Mouse (Mus musculus) midbrain, embryonic 12.5 days (tissue): ENCODE measurements at regions not wholly inside any gene's neighbourhood (a gene's known extent, or its start where the extent isn't known, plus 50 kb on each side); places are given as distances from the start of the nearest gene placed in this dataset.

Source experiments
- ATAC-seq: fragments of 200-750 bp; cut with Nextera tagmentation; 2 replicates; pipeline ENCODE4 v1.8.0; 2017; ENCODE audit warnings: low read depth, moderate TSS enrichment, moderate library complexity; ENCODE audit not compliant: low FRiP score
- H3K27ac ChIP-seq: fragments of 300-500 bp; sonication (generic); replicated peaks from 2 replicates; pipeline ENCODE4 v1.5.1; 2016; ENCODE audit warnings: mild to moderate bottlenecking
- H3K27me3 ChIP-seq: fragments of 300-500 bp; sonication (generic); 2 replicates; pipeline ENCODE4 v1.6.1; 2016; ENCODE audit warnings: mild to moderate bottlenecking
- H3K36me3 ChIP-seq: fragments of 300-500 bp; sonication (generic); 2 replicates; pipeline ENCODE4 v1.6.1; 2016
- H3K4me1 ChIP-seq: fragments of 300-500 bp; sonication (generic); 2 replicates; pipeline ENCODE4 v1.6.1; 2016
- H3K4me2 ChIP-seq: fragments of 300-500 bp; sonication (generic); replicated peaks from 2 replicates; pipeline ENCODE4 v1.6.1; 2016; ENCODE audit warnings: mild to moderate bottlenecking, moderate library complexity
- H3K4me3 ChIP-seq: fragments of 300-500 bp; sonication (generic); 2 replicates; pipeline ENCODE4 v1.5.1; 2016; ENCODE audit warnings: mild to moderate bottlenecking
- H3K9ac ChIP-seq: fragments of 300-500 bp; sonication (generic); replicated peaks from 2 replicates; pipeline ENCODE4 v1.6.1; 2016; ENCODE audit warnings: mild to moderate bottlenecking, moderate library complexity
- H3K9me3 ChIP-seq: fragments of 300-500 bp; sonication (generic); 2 replicates; pipeline ENCODE4 v1.6.1; 2016; ENCODE audit warnings: mild to moderate bottlenecking
- WGBS: fragments of 180-500 bp; shearing (Covaris S2); methylation state at CpG from one replicate; pipeline ENCODE4 v1.1.7; 2016; 5-methylcytosine and 5-hydroxymethylcytosine counted together

- Histone ChIP-seq H3K27me3 (no peaks in the 10 kb centered on the region), H3K9me3 (no peaks in the 10 kb centered on the region), H3K4me2 (no peak overlapping the region), H3K9ac (no peak overlapping the region), H3K4me3 (no peak overlapping the region), H3K27ac (no peak overlapping the region), H3K4me1 (no peaks in the 10 kb centered on the region), H3K36me3 (no peaks in the 10 kb centered on the region)
- ATAC-seq: no peak
- 79% methylated on average over 4 of the region's 4 CpGs for WGBS
These were observed 157.2 kb downstream of the P2ry1 start for GRCm38 (mm10) chr3:61159811-61160210.

- ATAC-seq: no peak
- no peaks in the 10 kb centered on the region for H3K27me3 ChIP-seq
These were observed 158.8 kb downstream of the P2ry1 start for GRCm38 (mm10) chr3:61161384-61161783.

GRCm38 (mm10) chr3:61185789-61186188 is 175.6 kb upstream of the Rap2b start:
- no peaks in the 10 kb centered on the region for H3K27me3 ChIP-seq
- H3K4me2 ChIP-seq: no peak overlapping the region
- no peak overlapping the region for H3K27ac ChIP-seq
- no peaks in the 10 kb centered on the region for H3K4me1 ChIP-seq
- 25% methylated on average over 1 of the region's 1 CpGs for WGBS
- no peak overlapping the region for H3K9ac ChIP-seq
- no peak overlapping the region for H3K4me3 ChIP-seq
- H3K36me3 ChIP-seq: no peaks in the 10 kb centered on the region
- H3K9me3 ChIP-seq: no peaks in the 10 kb centered on the region
- ATAC-seq: no peak

More at GRCm38 (mm10) chr3:61161384-61161783, 158.8 kb downstream of the P2ry1 start:
- Histone ChIP-seq H3K27ac (no peak overlapping the region), H3K4me3 (no peak overlapping the region), H3K36me3 (no peaks in the 10 kb centered on the region), H3K9me3 (no peaks in the 10 kb centered on the region), H3K4me1 (no peaks in the 10 kb centered on the region), H3K4me2 (no peak overlapping the region), H3K9ac (no peak overlapping the region)

GRCm38 (mm10) chr3:61188662-61189061 is 172.8 kb upstream of the Rap2b start:
- H3K4me1 ChIP-seq: no peaks in the 10 kb centered on the region
- no peak overlapping the region for H3K27ac ChIP-seq
- no peaks in the 10 kb centered on the region for H3K27me3 ChIP-seq
- no peak overlapping the region for H3K9ac ChIP-seq
- no peak for ATAC-seq
- no peak overlapping the region for H3K4me2 ChIP-seq
- no peak overlapping the region for H3K4me3 ChIP-seq
- H3K9me3 ChIP-seq: no peaks in the 10 kb centered on the region
- no peaks in the 10 kb centered on the region for H3K36me3 ChIP-seq

- Histone ChIP-seq H3K4me3 (no peak overlapping the region), H3K4me1 (no peaks in the 10 kb centered on the region), H3K36me3 (no peaks in the 10 kb centered on the region), H3K27me3 (no peaks in the 10 kb centered on the region), H3K27ac (no peak overlapping the region), H3K4me2 (no peak overlapping the region), H3K9ac (no peak overlapping the region), H3K9me3 (no peaks in the 10 kb centered on the region)
- 72% methylated on average over 4 of the region's 4 CpGs for WGBS
- no peak for ATAC-seq
These were observed 144.9 kb upstream of the Rap2b start for GRCm38 (mm10) chr3:61216562-61216961.

- no peaks in the 10 kb centered on the region for H3K36me3 ChIP-seq
- H3K9ac ChIP-seq: no peak overlapping the region
- no peaks in the 10 kb centered on the region for H3K4me1 ChIP-seq
- no peak overlapping the region for H3K27ac ChIP-seq
- no peaks in the 10 kb centered on the region for H3K27me3 ChIP-seq
- no peak overlapping the region for H3K4me2 ChIP-seq
- H3K4me3 ChIP-seq: no peak overlapping the region
- H3K9me3 ChIP-seq: no peaks in the 10 kb centered on the region
- no peak for ATAC-seq
These were observed 136.9 kb upstream of the Rap2b start for GRCm38 (mm10) chr3:61224505-61224904.

GRCm38 (mm10) chr3:61225054-61225453 is 136.4 kb upstream of the Rap2b start:
- no peaks in the 10 kb centered on the region for H3K9me3 ChIP-seq
- no peaks in the 10 kb centered on the region for H3K36me3 ChIP-seq
- H3K27ac ChIP-seq: no peak overlapping the region
- no peak overlapping the region for H3K4me2 ChIP-seq
- no peak for ATAC-seq
- H3K4me1 ChIP-seq: no peaks in the 10 kb centered on the region
- H3K27me3 ChIP-seq: no peaks in the 10 kb centered on the region
- no peak overlapping the region for H3K9ac ChIP-seq
- no peak overlapping the region for H3K4me3 ChIP-seq

- Histone ChIP-seq H3K9me3 (no peaks in the 10 kb centered on the region), H3K4me1 (no peaks in the 10 kb centered on the region), H3K4me2 (no peak overlapping the region), H3K36me3 (no peaks in the 10 kb centered on the region), H3K9ac (no peak overlapping the region), H3K27me3 (no peaks in the 10 kb centered on the region), H3K27ac (no peak overlapping the region), H3K4me3 (no peak overlapping the region)
- WGBS: 88% methylated on average over 5 of the region's 5 CpGs
- no peak for ATAC-seq
These were observed 120.1 kb upstream of the Rap2b start for GRCm38 (mm10) chr3:61241380-61241779.

- no peaks in the 10 kb centered on the region for H3K9me3 ChIP-seq
- no peaks in the 10 kb centered on the region for H3K4me1 ChIP-seq
- H3K36me3 ChIP-seq: no peaks in the 10 kb centered on the region
- no peak overlapping the region for H3K4me2 ChIP-seq
- WGBS: 25% methylated on average over 6 of the region's 6 CpGs
- no peak overlapping the region for H3K9ac ChIP-seq
- H3K27ac ChIP-seq: no peak overlapping the region
- H3K4me3 ChIP-seq: no peak overlapping the region
- no peaks in the 10 kb centered on the region for H3K27me3 ChIP-seq
- peak; percentile 75 for ATAC-seq
These were observed 117.4 kb upstream of the Rap2b start for GRCm38 (mm10) chr3:61243876-61244527.

GRCm38 (mm10) chr3:61246429-61246828 is 115.0 kb upstream of the Rap2b start:
- Histone ChIP-seq H3K4me2 (no peak overlapping the region), H3K4me3 (no peak overlapping the region), H3K27ac (no peak overlapping the region), H3K36me3 (no peaks in the 10 kb centered on the region), H3K9me3 (no peaks in the 10 kb centered on the region), H3K4me1 (no peaks in the 10 kb centered on the region), H3K27me3 (no peaks in the 10 kb centered on the region), H3K9ac (no peak overlapping the region)
- no peak for ATAC-seq
- WGBS: 77% methylated on average over 4 of the region's 4 CpGs

GRCm38 (mm10) chr3:61247344-61247743 is 114.1 kb upstream of the Rap2b start:
- Histone ChIP-seq H3K27me3 (no peaks in the 10 kb centered on the region), H3K4me2 (no peak overlapping the region), H3K9ac (no peak overlapping the region), H3K4me3 (no peak overlapping the region), H3K27ac (no peak overlapping the region), H3K4me1 (no peaks in the 10 kb centered on the region), H3K9me3 (no peaks in the 10 kb centered on the region), H3K36me3 (no peaks in the 10 kb centered on the region)
- 61% methylated on average over 1 of the region's 1 CpGs for WGBS
- ATAC-seq: no peak

- no peak overlapping the region for H3K9ac ChIP-seq
- no peaks in the 10 kb centered on the region for H3K36me3 ChIP-seq
- no peaks in the 10 kb centered on the region for H3K4me1 ChIP-seq
- WGBS: 64% methylated on average over 4 of the region's 4 CpGs
- no peaks in the 10 kb centered on the region for H3K27me3 ChIP-seq
- H3K4me2 ChIP-seq: no peak overlapping the region
- no peaks in the 10 kb centered on the region for H3K9me3 ChIP-seq
- ATAC-seq: no peak
- H3K27ac ChIP-seq: no peak overlapping the region
- no peak overlapping the region for H3K4me3 ChIP-seq
These were observed 106.2 kb upstream of the Rap2b start for GRCm38 (mm10) chr3:61255232-61255631.

GRCm38 (mm10) chr3:61255643-61256042 is 105.8 kb upstream of the Rap2b start:
- H3K4me1 ChIP-seq: no peaks in the 10 kb centered on the region
- H3K4me2 ChIP-seq: no peak overlapping the region
- no peak overlapping the region for H3K4me3 ChIP-seq
- no peak overlapping the region for H3K27ac ChIP-seq
- H3K9me3 ChIP-seq: no peaks in the 10 kb centered on the region
- H3K9ac ChIP-seq: no peak overlapping the region
- no peaks in the 10 kb centered on the region for H3K36me3 ChIP-seq
- no peak for ATAC-seq
- 87% methylated on average over 2 of the region's 2 CpGs for WGBS
- H3K27me3 ChIP-seq: no peaks in the 10 kb centered on the region
